Mouse (Mus musculus): ENCODE data around the gene Ttc9c.

- no peak for TF ChIP-seq POLR2A (IDR thresholded peaks at IDR 0.05; ENCODE audit: low read depth, low read length)
- no peak for TF ChIP-seq CTCF (IDR thresholded peaks at IDR 0.05; ENCODE audit: borderline replicate concordance, insufficient read depth, low read length)
Observed at GRCm38 (mm10) chr19:8820424-8820956, 1.4 kb upstream of the Ttc9c start.
